Mouse (Mus musculus) embryonic facial prominence, embryonic 14.5 days (tissue): ENCODE measurements at regions not wholly inside any gene's neighbourhood (a gene's known extent, or its start where the extent isn't known, plus 50 kb on each side); places are given as distances from the start of the nearest gene placed in this dataset.
A peak's percentile ranks its signal among the peaks of the same experiment; 100 is the strongest.

Source experiments
- ATAC-seq: fragments of 200-750 bp; cut with Nextera tagmentation; 2 replicates; pipeline ENCODE4 v1.8.0; 2017; ENCODE audit warnings: low read depth, moderate number of reproducible peaks, moderate TSS enrichment
- DNase-seq: peaks from one replicate; pipeline ENCODE4 v3.0.0-alpha.2; 2015; ENCODE audit warnings: low spot score
- H3K27ac ChIP-seq: fragments of 300-500 bp; sonication (generic); replicated peaks from 2 replicates; pipeline ENCODE4 v1.5.1; 2014; ENCODE audit warnings: low read depth, mild to moderate bottlenecking, low read length, moderate library complexity
- H3K27me3 ChIP-seq: fragments of 300-500 bp; sonication (generic); replicated peaks from 2 replicates; pipeline ENCODE4 v1.6.1; 2014; ENCODE audit warnings: low read length; ENCODE audit not compliant: control insufficient read depth, insufficient read depth
- H3K36me3 ChIP-seq: fragments of 300-500 bp; sonication (generic); 2 replicates; pipeline ENCODE4 v1.6.1; 2014; ENCODE audit warnings: low read length, mixed read lengths; ENCODE audit not compliant: control insufficient read depth, insufficient read depth
- H3K4me1 ChIP-seq: fragments of 300-500 bp; sonication (generic); 2 replicates; pipeline ENCODE4 v1.6.1; 2014; ENCODE audit warnings: antibody characterized with exemption, low read length; ENCODE audit not compliant: control insufficient read depth, insufficient read depth
- H3K4me2 ChIP-seq: fragments of 300-500 bp; sonication (generic); 2 replicates; pipeline ENCODE4 v1.6.1; 2014; ENCODE audit warnings: low read depth, mild to moderate bottlenecking, low read length, moderate library complexity, mixed read lengths
- H3K4me3 ChIP-seq: fragments of 300-500 bp; sonication (generic); 2 replicates; pipeline ENCODE4 v1.5.1; 2014; ENCODE audit warnings: low read depth, mild to moderate bottlenecking, low read length
- H3K9ac ChIP-seq: fragments of 300-500 bp; sonication (generic); 2 replicates; pipeline ENCODE4 v1.6.1; 2014; ENCODE audit warnings: low read depth, mild to moderate bottlenecking, low read length, moderate library complexity, mixed read lengths
- H3K9me3 ChIP-seq: fragments of 300-500 bp; sonication (generic); 2 replicates; pipeline ENCODE4 v1.6.1; 2016; ENCODE audit warnings: low read length; ENCODE audit not compliant: control insufficient read depth
- WGBS: fragments of 180-500 bp; shearing (Covaris S2); extraction: QIAGEN DNeasy Blood & Tissue Kit; methylation state at CpG from one replicate; pipeline ENCODE4 v1.1.7; 2014; 5-methylcytosine and 5-hydroxymethylcytosine counted together

GRCm38 (mm10) chr5:55885658-55886312, 1832.0 kb upstream of the Pcdh7 start:
- 53% methylated on average over 8 of the region's 8 CpGs for WGBS
- Histone ChIP-seq H3K9me3 (no peaks in the 10 kb centered on the region), H3K36me3 (no peaks in the 10 kb centered on the region), H3K4me2 (no peak overlapping the region), H3K4me1 (no peaks in the 10 kb centered on the region), H3K4me3 (no peak overlapping the region), H3K9ac (no peak overlapping the region), H3K27ac (no peak overlapping the region), H3K27me3 (no peaks in the 10 kb centered on the region)
- DNase-seq (no peak), ATAC-seq (no peak)

- DNase-seq: no peak
- 86% methylated on average over 1 of the region's 1 CpGs for WGBS
Observed at GRCm38 (mm10) chr5:55891729-55892308, 1825.9 kb upstream of the Pcdh7 start.

GRCm38 (mm10) chr5:55941494-55941893, 1776.3 kb upstream of the Pcdh7 start:
- Histone ChIP-seq H3K4me1 (no peaks in the 10 kb centered on the region), H3K27ac (no peak overlapping the region), H3K27me3 (no peaks in the 10 kb centered on the region), H3K4me3 (no peak overlapping the region), H3K9ac (no peak overlapping the region), H3K36me3 (no peaks in the 10 kb centered on the region), H3K4me2 (no peak overlapping the region), H3K9me3 (no peaks in the 10 kb centered on the region)
- WGBS: 71% methylated on average over 2 of the region's 2 CpGs
- no peak for ATAC-seq
- no peak for DNase-seq

More at GRCm38 (mm10) chr5:55891729-55892308, 1825.9 kb upstream of the Pcdh7 start:
- no peaks in the 10 kb centered on the region for H3K27me3 ChIP-seq
- no peak overlapping the region for H3K9ac ChIP-seq
- H3K4me2 ChIP-seq: no peak overlapping the region
- no peaks in the 10 kb centered on the region for H3K36me3 ChIP-seq
- no peak for ATAC-seq
- no peaks in the 10 kb centered on the region for H3K9me3 ChIP-seq
- H3K27ac ChIP-seq: no peak overlapping the region
- no peaks in the 10 kb centered on the region for H3K4me1 ChIP-seq
- H3K4me3 ChIP-seq: no peak overlapping the region

GRCm38 (mm10) chr5:55976505-55976904, 1741.3 kb upstream of the Pcdh7 start:
- no peaks in the 10 kb centered on the region for H3K27me3 ChIP-seq
- no peak overlapping the region for H3K4me3 ChIP-seq
- H3K9me3 ChIP-seq: no peaks in the 10 kb centered on the region
- no peaks in the 10 kb centered on the region for H3K36me3 ChIP-seq
- no peak overlapping the region for H3K4me2 ChIP-seq
- no peak for DNase-seq
- 70% methylated on average over 2 of the region's 2 CpGs for WGBS
- ATAC-seq: no peak
- no peak overlapping the region for H3K27ac ChIP-seq
- H3K9ac ChIP-seq: no peak overlapping the region
- no peaks in the 10 kb centered on the region for H3K4me1 ChIP-seq

- no peak overlapping the region for H3K27ac ChIP-seq
- DNase-seq (peak; percentile 20), ATAC-seq (no peak)
- no peak overlapping the region for H3K9ac ChIP-seq
- WGBS: 44% methylated on average over 3 of the region's 3 CpGs
- H3K27me3 ChIP-seq: no peaks in the 10 kb centered on the region
- no peak overlapping the region for H3K4me2 ChIP-seq
- no peaks in the 10 kb centered on the region for H3K9me3 ChIP-seq
- H3K4me1 ChIP-seq: no peaks in the 10 kb centered on the region
- no peaks in the 10 kb centered on the region for H3K36me3 ChIP-seq
- H3K4me3 ChIP-seq: no peak overlapping the region
Observed at GRCm38 (mm10) chr5:56007861-56008260, 1709.9 kb upstream of the Pcdh7 start.

GRCm38 (mm10) chr5:56020463-56020862, 1697.3 kb upstream of the Pcdh7 start:
- ATAC-seq (peak; percentile 62; the same call in 1 of the 2 replicates), DNase-seq (peak; percentile 26)
- Histone ChIP-seq H3K36me3 (no peaks in the 10 kb centered on the region), H3K4me1 (no peaks in the 10 kb centered on the region), H3K4me2 (no peak overlapping the region), H3K4me3 (no peak overlapping the region), H3K9me3 (no peaks in the 10 kb centered on the region), H3K9ac (no peak overlapping the region), H3K27me3 (no peaks in the 10 kb centered on the region), H3K27ac (no peak overlapping the region)
- WGBS: 74% methylated on average over 1 of the region's 1 CpGs
